Mouse (Mus musculus) adrenal gland (tissue): Measurements from ENCODE around the gene Prkce.

Experiments used
- intact Hi-C: fragments of 180-260 bp; cut with DNase I; formaldehyde crosslinking; loops from one replicate; pipeline ENCODE4 v1.15.1; 2025

The Prkce gene

DNA sequence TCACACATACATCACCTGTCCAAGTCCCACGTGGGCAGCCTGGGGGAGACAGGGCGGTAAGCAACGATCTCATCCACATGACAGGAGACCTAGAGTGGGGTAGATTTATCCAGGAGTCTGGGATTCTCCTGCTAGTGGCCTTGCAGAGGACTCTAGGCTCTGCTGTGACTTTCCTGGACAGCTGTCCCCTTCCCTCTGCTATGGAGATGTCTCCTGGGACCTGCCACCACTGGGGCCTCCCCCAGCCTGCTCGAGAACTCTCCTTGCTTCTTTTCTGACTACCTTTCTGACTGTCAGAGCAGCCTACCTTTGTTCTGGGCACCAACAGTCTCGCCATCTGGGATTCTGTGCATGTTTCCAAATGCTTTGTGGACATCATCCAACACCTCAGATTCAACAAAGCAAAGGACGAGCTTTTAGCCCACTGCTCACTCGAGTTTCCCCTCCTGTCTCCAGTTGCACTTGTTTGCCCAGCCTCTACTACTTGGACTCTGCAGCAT is 82.9 kb downstream of the Prkce start:
- intact Hi-C loops, result no loop called here

DNA sequence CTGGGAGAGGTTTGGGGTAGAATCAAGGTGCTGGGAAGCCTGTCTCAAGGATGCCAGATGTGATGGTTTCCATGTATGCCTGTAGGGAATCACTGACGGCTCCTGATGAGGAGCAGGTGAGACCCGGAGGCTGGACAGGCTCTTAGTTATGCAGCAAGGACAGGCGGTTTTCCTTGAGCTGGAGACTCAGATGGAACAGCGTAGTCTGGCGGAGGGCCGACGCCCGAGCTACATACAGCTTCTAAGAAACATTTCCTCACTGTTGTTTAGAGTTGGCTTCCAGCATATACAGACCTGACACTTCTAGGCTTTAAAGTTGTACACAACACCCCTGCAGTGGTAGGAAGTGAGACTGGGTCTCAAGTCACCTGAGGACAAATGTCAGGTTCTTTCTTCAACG is 86.3 kb downstream of the Prkce start:
- intact Hi-C loops, result no loop called here

GRCm38 (mm10) chr17:86254285-86254684 is 86.7 kb downstream of the Prkce start:
- intact Hi-C loops, result no loop called here

GRCm38 (mm10) chr17:86254978-86255377 is 87.4 kb downstream of the Prkce start:
- intact Hi-C loops, result no loop called here

DNA sequence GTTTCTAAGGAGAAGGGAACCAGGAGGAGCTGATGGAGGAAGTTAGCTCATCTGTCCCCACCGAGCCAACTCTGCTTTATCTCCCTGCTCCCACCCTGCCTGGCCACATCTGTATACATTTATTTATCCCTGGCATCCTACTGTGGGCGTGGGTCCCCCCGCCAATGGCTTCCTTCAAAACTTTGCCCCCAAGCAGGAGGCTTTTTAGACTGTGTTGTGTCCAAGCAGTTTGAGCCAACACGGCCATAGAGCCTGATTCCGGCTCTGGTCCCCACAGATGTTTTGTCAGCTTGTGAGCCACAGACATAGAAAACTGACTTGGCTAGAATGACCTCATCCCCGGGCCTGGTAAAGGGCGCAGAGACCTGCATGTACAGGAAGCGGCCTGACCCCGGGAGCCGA is 89.1 kb downstream of the Prkce start:
- intact Hi-C loops, result no loop called here

DNA sequence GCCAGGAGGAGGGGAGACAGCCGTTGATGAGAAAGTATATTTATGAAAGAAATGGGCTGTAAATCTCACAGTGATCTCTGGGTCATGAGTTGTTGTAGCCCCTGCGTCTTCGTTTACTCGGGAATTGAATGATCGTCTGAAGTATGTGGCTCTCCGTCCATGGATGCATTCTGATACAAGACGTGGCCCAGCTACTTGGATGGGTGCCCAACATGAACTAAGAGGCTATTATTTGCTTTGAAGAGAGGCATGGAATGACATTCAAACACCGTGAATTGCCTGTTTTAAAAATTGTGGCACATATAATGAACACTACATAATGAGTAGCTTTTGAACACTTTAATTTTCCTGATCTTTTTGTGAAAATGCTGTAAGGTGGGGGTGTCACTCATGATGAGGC is 93.5 kb downstream of the Prkce start:
- intact Hi-C loops, result no loop called here

GRCm38 (mm10) chr17:86263985-86264649 is 96.5 kb downstream of the Prkce start:
- intact Hi-C loops, result no loop called here

DNA sequence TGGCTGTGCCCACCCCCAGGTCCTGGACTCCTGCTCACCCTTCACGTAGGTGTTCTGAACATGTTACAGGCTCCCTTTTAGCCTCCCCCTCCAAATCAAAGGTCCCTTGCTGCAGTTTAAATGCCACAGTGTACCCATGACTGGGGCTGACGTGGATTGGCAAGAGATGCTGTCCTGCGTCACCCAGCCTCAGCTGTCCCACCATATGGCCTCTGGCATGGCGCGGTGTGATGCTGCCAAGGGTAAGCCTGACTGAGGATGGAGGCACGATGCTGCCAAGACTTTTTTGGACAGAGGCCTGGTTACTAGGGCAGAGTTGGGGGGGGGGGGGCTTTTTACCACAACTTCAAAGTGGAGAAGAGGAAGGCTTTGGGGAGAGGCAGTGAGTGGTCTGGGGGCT is 98.5 kb downstream of the Prkce start:
- intact Hi-C loops, result no loop called here

- intact Hi-C loops, result no loop called here
Measured at GRCm38 (mm10) chr17:86267126-86267760, 99.7 kb downstream of the Prkce start.

DNA sequence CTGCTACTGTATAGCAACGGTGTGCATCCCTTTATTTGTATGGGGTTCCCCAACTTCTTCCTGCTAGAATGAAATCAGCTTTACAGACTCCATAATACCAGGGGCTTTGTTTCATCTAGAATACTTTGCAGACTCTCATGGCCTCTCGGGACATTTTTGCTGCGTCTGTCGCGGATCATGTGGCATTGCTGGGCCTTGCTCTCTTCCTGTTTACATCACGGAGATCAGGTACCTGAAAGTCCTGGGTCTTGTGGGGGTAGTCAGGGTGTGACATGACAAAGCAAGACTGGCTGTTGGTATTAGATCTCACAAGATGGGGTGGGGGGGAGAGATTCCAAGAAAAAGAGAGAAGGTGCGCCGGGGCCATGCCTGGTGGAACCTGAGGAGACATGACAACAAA is 102.1 kb downstream of the Prkce start:
- intact Hi-C loops, result no loop called here

- intact Hi-C loops, result no loop called here
Measured at GRCm38 (mm10) chr17:86270523-86270922, 102.9 kb downstream of the Prkce start.

- intact Hi-C loops, result no loop called here
Measured at GRCm38 (mm10) chr17:86271277-86271676, 103.7 kb downstream of the Prkce start.

GRCm38 (mm10) chr17:86272961-86273360 is 105.4 kb downstream of the Prkce start:
- intact Hi-C loops, result no loop called here

GRCm38 (mm10) chr17:86273566-86274349 is 106.2 kb downstream of the Prkce start:
- intact Hi-C loops, result no loop called here

GRCm38 (mm10) chr17:86274350-86274744 is 106.8 kb downstream of the Prkce start:
- intact Hi-C loops, result no loop called here

GRCm38 (mm10) chr17:86276381-86276780 is 108.8 kb downstream of the Prkce start:
- intact Hi-C loops, result no loop called here

GRCm38 (mm10) chr17:86277032-86277798 is 109.6 kb downstream of the Prkce start:
- intact Hi-C loops, result no loop called here

GRCm38 (mm10) chr17:86277999-86278526 is 110.5 kb downstream of the Prkce start:
- intact Hi-C loops, result no loop called here

- intact Hi-C loops, result no loop called here
Measured at GRCm38 (mm10) chr17:86279751-86280150, 112.2 kb downstream of the Prkce start.

DNA sequence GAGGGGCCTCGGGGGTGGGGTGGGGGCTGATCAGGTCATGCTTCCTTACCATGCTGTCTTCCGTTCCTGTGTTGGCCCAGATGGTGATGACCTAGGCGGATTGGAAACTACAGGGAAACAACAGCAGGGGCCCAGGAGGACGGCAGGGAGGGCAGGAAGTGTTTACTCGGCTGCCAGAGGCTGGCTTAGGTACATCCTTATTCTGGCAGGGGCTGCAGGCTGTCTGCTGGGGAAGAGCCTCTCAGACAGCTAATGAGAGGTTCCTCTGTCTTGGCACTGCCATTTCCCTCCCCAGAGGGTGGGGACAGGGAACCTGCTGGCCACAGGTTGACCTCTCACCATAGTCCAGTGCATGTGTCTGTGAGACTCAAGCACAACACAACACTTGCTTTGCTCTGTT is 116.2 kb downstream of the Prkce start:
- intact Hi-C loops, result no loop called here

GRCm38 (mm10) chr17:86285058-86285457 is 117.5 kb downstream of the Prkce start:
- intact Hi-C loops, result no loop called here
